9 mouse cellular contexts compared by ENCODE assay signal in genomic region chr2:118663804-118664766, GRCm38 (mm10). TPM values are rescaled to one million over a fixed set of nuclear protein-coding genes. Genes with fewer than 3 reads are reported as not detected.
DNase-seq lines count a peak whose midpoint lies in the region; ATAC-seq and TF ChIP-seq lines count a peak whose summit lies in the region.
"Had no signal": no experiment of that assay in that cellular context is flagged by ENCODE, and none has a peak within 500 bp of the region (broad histone marks: within the 10 kb centered on the region; RNA-seq: fewer than 3 reads in every experiment).

No protein-coding gene starts in this region.

- no peak for TF ChIP-seq CTCF in gastrocnemius, adult 2 months (IDR thresholded peaks at IDR 0.05)
- no peak for TF ChIP-seq CTCF in bone marrow macrophage, adult 2 months (IDR thresholded peaks at IDR 0.05; ENCODE audit: low read depth, low read length)

- H3K4me1 ChIP-seq in bone marrow macrophage, adult 2 months (ENCODE audit: control insufficient read depth, insufficient read depth, low read length): peaks cover 6% of the 10 kb centered on the region
- H3K4me1 ChIP-seq in heart, embryonic 15.5 days (replicated peaks): peaks cover 68% of the 10 kb centered on the region
- H3K4me1 ChIP-seq in midbrain, embryonic 14.5 days (ENCODE audit: control insufficient read depth, insufficient read depth, low read length): peaks cover 31% of the 10 kb centered on the region

- no peak overlapping the region for H3K27ac ChIP-seq in gastrocnemius, adult 2 months
- H3K27ac ChIP-seq in bone marrow macrophage, adult 2 months (ENCODE audit: insufficient read depth, low read depth, low read length): no peak overlapping the region
- H3K27ac ChIP-seq in heart, embryonic 15.5 days: peak overlapping the region; percentile 75
- H3K27ac ChIP-seq in midbrain, embryonic 14.5 days (replicated peaks; ENCODE audit: low read depth, low read length): peak overlapping the region; percentile 82

- H3K4me3 ChIP-seq in gastrocnemius, adult 2 months: peak overlapping the region; percentile 66
- peak overlapping the region; percentile 44; the same call in 1 of the 2 replicates for H3K4me3 ChIP-seq in bone marrow macrophage, adult 2 months (ENCODE audit: insufficient read depth, low read length)
- H3K4me3 ChIP-seq in heart, embryonic 15.5 days: peak overlapping the region; percentile 58
- H3K4me3 ChIP-seq in midbrain, embryonic 14.5 days (replicated peaks; ENCODE audit: low read depth, low read length): peak overlapping the region; percentile 53

- H3K36me3 ChIP-seq in heart, embryonic 15.5 days: no peaks in the 10 kb centered on the region
- no peaks in the 10 kb centered on the region for H3K36me3 ChIP-seq in midbrain, embryonic 14.5 days (ENCODE audit: control insufficient read depth, insufficient read depth, low read length)

- 0 out of 2 replicates have a peak, but pooled peaks cover 3% of the 10 kb centered on the region for H3K27me3 ChIP-seq in heart, embryonic 15.5 days
- H3K27me3 ChIP-seq in midbrain, embryonic 14.5 days (ENCODE audit: control insufficient read depth, insufficient read depth, low read length): no peaks in the 10 kb centered on the region

- WGBS in heart, embryonic 15.5 days: 39% methylated on average over 19 of the region's 19 CpGs
- WGBS in midbrain, embryonic 14.5 days: 46% methylated on average over 19 of the region's 19 CpGs

- no peak for TF ChIP-seq POLR2A in bone marrow macrophage, adult 2 months (IDR thresholded peaks at IDR 0.05; ENCODE audit: borderline replicate concordance, low read depth, low read length)

- H3K9ac ChIP-seq in heart, embryonic 15.5 days: peak overlapping the region; percentile 65
- H3K9ac ChIP-seq in midbrain, embryonic 14.5 days (replicated peaks; ENCODE audit: low read length): peak overlapping the region; percentile 74

- H3K4me2 ChIP-seq in heart, embryonic 15.5 days: peak overlapping the region; percentile 89
- peak overlapping the region; percentile 88 for H3K4me2 ChIP-seq in midbrain, embryonic 14.5 days (ENCODE audit: low read length)

- intact Hi-C loops in gastrocnemius, adult 2 months (cut with DNase I): no loop called here

- no peak for DNase-seq in gastrocnemius, adult 2 months
- DNase-seq in gastrocnemius, postnatal 10 days: no peak
- DNase-seq in layer of hippocampus, postnatal 36 days: peak; percentile 31 to 35
- DNase-seq in midbrain, embryonic 14.5 days: peak; percentile 41
- DNase-seq in urinary bladder, postnatal 36 days (ENCODE audit: low spot score in 2 of 2): peak; percentile 76 to 84
- no peak for DNase-seq in embryo, embryonic 10 days (ENCODE audit: low spot score)

- ATAC-seq in heart, embryonic 15.5 days (replicated peaks; ENCODE audit: insufficient number of reproducible peaks, insufficient read depth, low FRiP score, low read depth): peak; percentile 29; the same call in 1 of the 2 replicates
- peak; percentile 49; the same call in 1 of the 2 replicates for ATAC-seq in midbrain, embryonic 14.5 days (ENCODE audit: low FRiP score, low TSS enrichment)

- H3K9me3 ChIP-seq in heart, embryonic 15.5 days (replicated peaks): no peaks in the 10 kb centered on the region
- no peaks in the 10 kb centered on the region for H3K9me3 ChIP-seq in midbrain, embryonic 14.5 days (ENCODE audit: control insufficient read depth, low read length)

RNA-seq across cellular contexts. Expression of gene Pak6, which starts 1.0 kb away (rescaled TPM):
- not detected for total RNA-seq in gastrocnemius, adult 2 months (2021)
- under 1 TPM; 0.33 to 0.43 TPM for total RNA-seq in gastrocnemius, postnatal 10 days (2021)
- polyA plus RNA-seq in bone marrow macrophage, adult 2 months (2012; ENCODE audit: insufficient read depth, insufficient read length, missing spikeins): not detected in 2 replicates
- polyA plus RNA-seq in heart, embryonic 15.5 days (2015; fragmentation: Nextera tagmentation; extraction: Ambion mirVana): 10.1 and 11.0 TPM in 2 replicates
- 10 to 100 TPM; 50.0 to 55.4 TPM for total RNA-seq in layer of hippocampus, postnatal 36 days (2021)
- polyA plus RNA-seq in midbrain, embryonic 14.5 days (2014; fragmentation: Nextera tagmentation; extraction: Ambion mirVana): 32.4 and 38.4 TPM in 2 replicates
- total RNA-seq: hematopoietic stem cell, adult 5-6 weeks had no signal

RNA-seq across cellular contexts. Expression of gene Ankrd63, which starts 39.7 kb away (rescaled TPM):
- total RNA-seq in gastrocnemius, adult 2 months (2021): under 1 TPM in 1 of 2 experiments, not detected in 1; 0.06 TPM
- total RNA-seq in gastrocnemius, postnatal 10 days (2021): under 1 TPM in 1 of 2 experiments, not detected in 1; 0.09 TPM
- polyA plus RNA-seq in bone marrow macrophage, adult 2 months (2012; ENCODE audit: insufficient read depth, insufficient read length, missing spikeins): not detected in 2 replicates
- 2.7 and 3.6 TPM in 2 replicates for polyA plus RNA-seq in heart, embryonic 15.5 days (2015; fragmentation: Nextera tagmentation; extraction: Ambion mirVana)
- 10 to 100 TPM; 14.6 to 16.9 TPM for total RNA-seq in layer of hippocampus, postnatal 36 days (2021)
- not detected in 2 replicates for polyA plus RNA-seq in midbrain, embryonic 14.5 days (2014; fragmentation: Nextera tagmentation; extraction: Ambion mirVana)

Comparison
In these comparisons a context has a peak if more than half of its experiments do, and no peak if none do; other contexts are left out.
1. DNase-seq: peak in layer of hippocampus, postnatal 36 days (2 of 2), midbrain, embryonic 14.5 days (single experiment) and urinary bladder, postnatal 36 days (2 of 2); none in gastrocnemius, adult 2 months (single experiment), gastrocnemius, postnatal 10 days (single experiment) and embryo, embryonic 10 days (single experiment).
2. H3K27ac ChIP-seq: peak in heart, embryonic 15.5 days (single experiment) and midbrain, embryonic 14.5 days (single experiment); none in gastrocnemius, adult 2 months (single experiment) and bone marrow macrophage, adult 2 months (single experiment).
3. RNA of gene Pak6, which starts 1.0 kb away (total RNA-seq): 50.0 to 55.4 TPM in layer of hippocampus, postnatal 36 days; 0.33 to 0.43 TPM in gastrocnemius, postnatal 10 days and not detected in gastrocnemius, adult 2 months; every median in the first group is over 10 times any median in the second.
4. RNA of gene Ankrd63, which starts 39.7 kb away (total RNA-seq): 14.6 to 16.9 TPM in layer of hippocampus, postnatal 36 days; 0.09 TPM in gastrocnemius, postnatal 10 days and 0.06 TPM in gastrocnemius, adult 2 months; every median in the first group is over 10 times any median in the second.
5. Peak in every context shown above with its lines, with median percentiles within 50 percentile points of each other: H3K4me3 ChIP-seq.